Mouse (Mus musculus): ENCODE results near the gene Gpi1.
"Not testable (repeated sequence)": the region's sequence is repeated elsewhere in the genome, so short reads cannot be mapped to it uniquely, and the experiment has no call there.

The Gpi1 gene

DNA sequence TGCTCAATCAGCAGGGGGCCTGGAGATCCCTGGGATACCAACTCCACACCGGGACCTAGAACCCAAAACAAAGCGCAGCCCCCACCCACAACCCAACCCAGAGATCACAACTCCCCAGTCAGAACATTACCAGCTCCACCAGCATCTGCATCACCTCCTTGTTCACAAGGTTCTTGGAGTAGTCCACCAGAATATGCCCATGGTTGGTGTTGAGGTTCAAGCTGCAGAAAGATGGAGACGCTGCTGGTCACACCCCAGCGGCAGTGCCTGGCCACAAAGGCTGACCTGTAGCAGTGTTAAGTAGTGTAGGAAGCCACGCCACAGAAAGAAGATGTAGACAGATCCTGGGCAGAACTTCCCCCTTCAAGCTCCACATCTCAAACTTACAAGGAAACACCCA, 983 bp downstream of the Gpi1 start:
- no peak for DNase-seq

DNA sequence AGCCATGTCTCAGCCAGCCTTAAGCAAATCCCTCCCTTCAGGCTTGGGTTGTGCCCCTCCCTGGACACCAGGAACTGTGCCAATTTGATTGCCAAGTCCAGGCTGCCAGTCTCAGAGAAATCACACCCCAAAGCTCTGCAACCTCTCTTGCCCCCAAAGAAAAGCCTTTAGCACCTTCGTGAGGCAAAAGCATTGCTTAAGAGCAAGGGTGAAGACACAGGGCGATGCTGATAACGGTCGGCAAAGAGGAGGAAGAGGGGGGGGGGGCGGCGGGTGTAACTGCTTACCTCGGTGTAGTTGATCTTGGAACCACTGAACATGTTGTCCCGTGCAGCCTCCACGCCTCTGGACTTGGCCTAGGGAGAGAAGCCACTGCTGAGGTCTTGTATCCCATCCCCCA, 1.5 kb downstream of the Gpi1 start:
- no peak for DNase-seq

GRCm38 (mm10) chr7:34226846-34227245, 3.3 kb downstream of the Gpi1 start:
- no peak for DNase-seq

GRCm38 (mm10) chr7:34226086-34226485, 4.0 kb downstream of the Gpi1 start:
- no peak for DNase-seq

GRCm38 (mm10) chr7:34224308-34224707, 5.8 kb downstream of the Gpi1 start:
- DNase-seq = no peak

- no peak for DNase-seq
Observed at GRCm38 (mm10) chr7:34222340-34222739, 7.8 kb downstream of the Gpi1 start.

- DNase-seq = no peak
Observed at GRCm38 (mm10) chr7:34221594-34222250, 8.4 kb downstream of the Gpi1 start.

GRCm38 (mm10) chr7:34218496-34218895, 11.6 kb downstream of the Gpi1 start:
- DNase-seq = no peak

DNA sequence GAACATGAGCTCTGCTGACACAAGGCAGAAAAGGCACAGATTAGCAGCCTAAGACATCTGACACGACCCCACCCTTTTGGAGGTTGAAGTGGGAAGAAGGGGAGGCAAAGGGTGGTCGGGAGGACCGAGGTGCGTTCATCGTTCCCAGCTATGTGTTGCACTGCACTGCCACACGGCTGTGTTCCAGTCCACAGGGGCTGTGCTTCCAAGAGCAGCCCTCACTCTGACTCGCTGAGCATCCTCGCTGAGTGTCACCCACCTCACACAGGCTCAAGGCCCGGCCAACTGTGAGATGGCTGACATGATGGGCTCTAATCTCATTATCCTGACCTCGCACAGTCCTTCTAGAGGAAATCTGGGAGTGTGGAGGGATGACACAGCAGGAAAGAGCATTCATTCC, 13.7 kb downstream of the Gpi1 start:
- no peak for DNase-seq

DNA sequence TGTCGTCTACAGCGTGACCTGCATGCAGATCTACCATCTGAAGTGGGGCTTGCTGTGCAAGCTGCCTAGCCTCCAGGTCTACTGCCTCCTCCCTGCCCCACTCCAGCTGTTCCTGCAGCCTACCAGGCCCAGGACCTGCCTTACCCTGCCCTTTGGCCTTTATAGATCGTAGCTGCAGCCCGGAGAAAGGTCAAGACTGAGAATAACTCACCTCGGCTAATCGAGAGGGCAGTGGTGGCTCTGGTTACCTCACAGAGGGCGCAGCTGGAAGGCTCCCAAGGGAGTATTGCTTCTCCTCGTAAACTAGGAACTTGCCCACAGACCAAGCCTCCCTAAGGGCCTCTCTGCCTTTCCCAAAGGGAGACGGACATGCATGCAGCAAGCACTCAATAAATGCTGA, 14.7 kb downstream of the Gpi1 start:
- DNase-seq = no peak

GRCm38 (mm10) chr7:34214644-34215043, 15.5 kb downstream of the Gpi1 start:
- DNase-seq = no peak

- no peak for DNase-seq
Observed at GRCm38 (mm10) chr7:34213281-34213680, 16.9 kb downstream of the Gpi1 start.

DNA sequence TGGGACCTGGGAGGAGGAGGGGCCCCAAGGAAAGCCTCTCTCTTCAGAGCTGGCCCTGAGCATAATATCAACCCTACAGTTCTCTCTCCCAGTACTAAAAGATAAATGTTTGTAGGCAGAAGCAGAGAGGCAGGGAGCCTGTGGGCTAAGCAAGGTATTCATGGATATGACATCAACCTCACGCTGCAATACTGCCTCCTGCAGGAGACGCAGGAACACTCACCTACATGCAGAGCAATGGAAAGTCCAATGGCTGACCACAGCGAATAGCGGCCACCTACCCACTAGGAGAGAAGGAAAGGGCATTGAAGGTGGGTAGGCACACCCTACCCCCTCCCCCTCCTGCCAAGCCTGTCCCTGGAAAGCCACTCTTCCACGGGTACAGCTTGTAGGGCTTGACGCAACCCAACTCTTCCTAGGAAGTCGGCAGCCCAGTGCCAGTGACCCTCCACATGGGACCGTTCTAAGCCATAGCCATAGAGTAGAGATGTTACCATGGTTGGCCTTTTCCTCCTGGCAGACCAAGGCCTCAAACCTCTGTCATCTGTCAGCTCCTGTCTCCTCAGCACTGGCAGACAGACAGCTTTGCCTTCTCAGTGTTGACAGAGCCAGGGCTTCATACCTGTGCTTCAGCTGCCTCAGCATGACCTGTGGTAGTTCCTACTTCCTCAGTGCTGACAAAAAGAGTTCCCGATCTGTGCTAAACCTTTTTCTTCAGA, 21.9 kb downstream of the Gpi1 start:
- DNase-seq = no peak

GRCm38 (mm10) chr7:34206331-34206730, 23.8 kb downstream of the Gpi1 start:
- no peak for DNase-seq

- DNase-seq = not testable (repeated sequence)
Observed at GRCm38 (mm10) chr7:34202147-34202546, 28.0 kb downstream of the Gpi1 start.

DNA sequence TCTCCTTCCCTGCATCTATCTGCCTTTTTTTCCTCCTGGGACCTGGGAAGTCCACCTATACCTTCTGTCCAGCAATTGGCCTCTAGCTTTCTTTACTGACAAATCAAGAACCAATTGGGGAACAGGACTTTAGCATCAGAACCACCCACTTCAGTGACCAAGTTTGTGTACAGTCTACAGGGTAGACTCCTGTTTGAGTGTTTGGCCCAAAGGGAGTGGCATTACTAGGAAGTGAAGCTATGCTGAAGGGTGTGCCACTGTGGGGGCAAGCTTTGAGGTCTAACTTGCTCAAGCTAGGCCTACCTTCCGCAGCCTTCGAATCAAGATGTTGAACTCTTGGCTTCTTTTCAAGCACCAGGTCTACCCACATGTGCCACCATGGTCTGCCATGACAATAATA, 29.3 kb downstream of the Gpi1 start:
- no peak for DNase-seq

DNA sequence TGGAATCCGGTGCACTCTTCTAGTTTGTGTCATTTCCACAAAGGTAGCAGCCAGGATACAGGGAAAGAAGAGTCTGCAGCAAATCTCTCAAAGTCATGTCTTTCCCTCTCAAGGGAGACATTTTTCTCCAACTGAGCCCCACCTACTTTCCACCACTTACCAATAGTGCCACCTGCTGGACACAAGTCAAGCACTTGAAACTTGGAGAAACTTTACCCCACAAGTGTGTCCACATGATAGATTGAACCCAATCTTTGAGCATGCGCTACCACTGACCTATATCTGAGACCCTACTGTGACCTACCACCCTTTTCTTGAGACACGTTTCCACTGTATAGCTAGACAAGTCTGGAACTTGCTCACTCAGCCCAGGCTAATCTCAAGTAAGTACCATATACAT, 31.8 kb downstream of the Gpi1 start:
- DNase-seq = no peak

- peak; percentile 96 for DNase-seq
Observed at GRCm38 (mm10) chr7:34196132-34197128, 33.7 kb downstream of the Gpi1 start, which contains the start of gene Pdcd2l. Gene Pdcd2l (minus strand): TSS chr7:34196661.

GRCm38 (mm10) chr7:34195632-34196031, 34.5 kb downstream of the Gpi1 start:
- no peak for DNase-seq

DNA sequence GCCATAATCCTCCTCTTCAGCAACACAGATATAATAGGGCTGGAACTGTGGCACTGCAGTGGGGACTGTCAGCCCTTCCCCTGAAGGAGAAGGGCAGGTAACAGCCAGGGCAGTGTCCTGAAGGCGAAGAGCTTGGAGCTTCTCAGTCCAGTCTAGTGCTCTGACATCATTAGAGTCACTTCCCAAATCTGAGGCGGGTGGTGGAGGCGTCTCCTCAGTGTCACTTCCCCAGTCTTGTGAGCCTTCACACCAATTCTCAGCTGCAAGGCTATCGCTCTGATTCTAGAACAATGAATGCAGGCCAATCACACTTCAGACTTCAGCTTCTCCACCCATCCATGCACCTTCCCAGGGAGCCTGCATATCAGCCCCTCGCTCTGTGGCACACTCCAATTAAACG, 37.3 kb downstream of the Gpi1 start:
- DNase-seq = no peak

DNA sequence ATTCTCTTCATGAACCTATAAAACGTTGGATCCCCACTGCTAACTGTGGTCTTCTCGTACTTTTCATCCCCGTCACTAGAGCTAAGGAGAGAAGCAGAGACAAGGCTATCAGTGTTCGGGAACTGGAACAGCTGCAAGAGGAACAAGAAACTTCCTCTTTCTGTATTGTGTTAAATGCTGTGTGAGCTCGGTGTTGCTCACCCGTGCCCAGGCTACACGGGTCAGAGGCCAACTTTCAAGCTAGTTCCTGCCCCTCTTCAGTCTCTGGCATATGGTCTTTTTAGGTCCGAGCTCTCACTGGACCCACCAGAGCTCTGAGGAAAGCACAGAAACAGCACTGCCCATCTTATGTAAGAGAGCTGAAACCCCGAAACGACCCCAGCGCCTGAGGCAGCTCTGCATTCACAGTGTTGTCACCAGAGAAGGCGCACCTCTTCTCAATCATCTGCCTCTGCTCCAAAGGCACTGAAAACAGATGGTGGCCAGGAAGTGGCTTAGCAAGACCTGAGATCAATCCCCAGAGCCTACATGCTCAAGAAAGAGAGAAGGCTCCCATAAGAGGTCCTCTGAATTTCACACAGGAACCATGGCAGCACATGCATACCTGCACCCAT, 40.7 kb downstream of the Gpi1 start:
- no peak for DNase-seq

DNA sequence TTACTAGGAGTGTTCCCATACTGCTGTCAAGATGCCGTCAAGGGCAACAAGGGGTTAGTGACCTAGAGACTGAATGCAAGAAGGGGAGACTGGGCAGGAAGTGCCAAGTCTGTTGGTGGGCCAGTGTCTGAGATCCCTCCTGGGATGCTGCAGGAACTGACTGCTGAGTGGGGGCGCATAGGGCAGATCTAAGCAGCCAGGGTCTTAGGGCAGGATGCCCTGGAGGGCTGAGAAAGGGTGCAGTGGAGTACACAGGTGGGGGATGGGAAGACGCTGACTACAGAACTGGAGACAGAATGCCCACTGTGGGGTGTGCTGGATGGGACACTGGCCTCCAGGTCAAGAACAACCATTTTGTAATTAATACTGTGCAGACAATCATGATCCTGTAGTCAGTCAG, 46.3 kb downstream of the Gpi1 start:
- no peak for DNase-seq

DNA sequence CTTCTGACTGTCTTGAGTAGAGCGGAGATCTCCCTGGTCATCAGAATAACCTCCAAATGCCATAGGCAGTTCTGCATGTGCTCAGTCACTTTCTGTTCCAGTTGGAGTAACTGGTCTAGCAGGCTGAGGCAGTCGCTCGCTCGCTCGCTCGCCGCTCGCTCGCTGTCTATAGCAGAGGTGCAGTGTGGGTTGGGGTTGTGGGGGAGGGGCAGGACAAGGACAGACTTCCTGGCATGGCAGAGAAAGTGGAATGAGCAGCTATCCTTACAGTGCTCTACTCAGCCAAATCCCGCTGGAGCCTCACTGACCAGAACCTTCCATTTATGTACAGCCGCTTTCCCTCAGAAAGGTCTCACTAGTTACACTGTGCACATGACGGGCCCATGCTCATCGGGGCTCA, 46.8 kb downstream of the Gpi1 start:
- DNase-seq = no peak

Data from right cerebral cortex, postnatal 14 days (tissue).